Mouse (Mus musculus): ENCODE results near the gene Ube2q1.
A peak's percentile ranks its signal among the peaks of the same experiment; 100 is the strongest.
"Not testable (repeated sequence)": the region's sequence is repeated elsewhere in the genome, so short reads cannot be mapped to it uniquely, and the experiment has no call there.

Ube2q1 gene

DNA sequence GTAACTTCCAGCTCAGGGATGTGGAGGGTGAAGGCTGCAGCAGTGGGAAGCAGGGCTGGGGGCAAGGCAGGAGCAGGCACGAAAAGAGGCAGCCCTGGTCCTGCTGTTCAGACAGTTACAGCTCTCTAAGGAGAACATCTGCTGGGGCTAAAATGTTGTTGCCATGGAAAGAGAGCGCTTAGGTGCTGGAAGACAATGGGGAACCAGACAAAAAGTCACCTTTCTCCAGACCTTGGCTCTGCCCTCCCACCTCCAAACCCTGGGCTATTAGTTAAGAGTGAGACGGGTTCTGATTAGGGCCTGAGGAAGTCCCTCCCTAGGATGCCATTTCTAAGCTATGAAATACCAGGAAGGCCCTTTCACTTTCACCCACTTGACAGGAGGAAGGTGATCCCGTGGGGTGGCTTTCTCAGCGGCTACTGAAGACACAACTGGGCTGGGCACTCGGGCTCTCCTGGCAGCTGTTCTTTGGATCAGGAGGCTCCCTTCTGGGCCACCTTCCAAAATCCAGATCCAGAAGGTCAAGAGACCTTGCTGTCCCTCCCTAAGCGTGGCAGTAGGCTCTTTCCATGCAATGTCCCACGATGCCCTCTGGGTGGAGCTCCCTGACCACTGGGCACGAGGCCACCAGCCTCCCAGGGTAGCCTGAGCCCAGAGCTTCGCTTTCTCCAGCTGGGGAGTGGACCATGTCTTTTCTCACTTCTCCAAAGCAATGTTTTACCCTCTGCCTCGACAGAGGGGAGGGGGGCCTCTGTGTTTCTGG, 11.8 kb downstream of the Ube2q1 start:
- DNase-seq (ENCODE audit: inconsistent age in 2 of 2, low spot score in 1 of 2) = peak; percentile 93 to 97

GRCm38 (mm10) chr3:89786275-89786674, 12.9 kb downstream of the Ube2q1 start:
- no peak for DNase-seq (ENCODE audit: inconsistent age in 2 of 2, low spot score in 1 of 2)

DNA sequence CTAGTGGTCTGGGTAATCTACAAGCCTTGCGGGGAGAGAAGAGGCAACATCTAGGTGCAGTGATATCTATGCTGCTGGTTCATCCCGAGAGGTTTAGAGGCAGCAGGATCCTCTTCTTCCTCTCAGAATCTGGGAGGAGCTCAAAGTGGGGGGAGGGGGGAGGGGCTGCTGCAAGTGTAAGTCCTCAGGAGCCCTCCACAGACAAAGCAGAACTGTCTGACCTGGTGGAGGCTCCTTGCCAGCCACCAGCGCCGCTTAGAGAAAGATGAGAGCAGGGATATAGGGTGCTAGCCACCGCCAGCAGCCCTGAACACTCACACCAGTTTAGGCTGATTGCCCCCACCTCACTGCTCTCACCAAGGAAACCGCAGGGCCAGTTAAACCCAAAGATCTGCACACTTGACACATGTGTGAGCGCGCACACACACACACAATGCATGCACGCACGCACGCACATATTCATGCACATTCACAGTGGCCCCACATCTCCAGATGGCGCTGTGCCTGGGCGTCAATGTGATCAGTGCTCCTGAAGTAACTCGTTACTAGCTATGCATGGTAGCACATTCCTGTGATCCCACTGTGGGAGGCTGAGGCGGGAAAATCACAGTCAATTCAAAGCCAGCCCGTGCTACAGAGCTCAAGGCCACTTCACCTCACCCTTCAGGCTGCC, 15.4 kb downstream of the Ube2q1 start:
- no peak for DNase-seq (ENCODE audit: inconsistent age in 2 of 2, low spot score in 1 of 2)

- no peak for DNase-seq (ENCODE audit: inconsistent age in 2 of 2, low spot score in 1 of 2)
These were observed 21.2 kb downstream of the Ube2q1 start for GRCm38 (mm10) chr3:89794616-89795015.

- no peak for DNase-seq (ENCODE audit: inconsistent age in 2 of 2, low spot score in 1 of 2)
These were observed 22.3 kb downstream of the Ube2q1 start for GRCm38 (mm10) chr3:89795746-89796145.

DNA sequence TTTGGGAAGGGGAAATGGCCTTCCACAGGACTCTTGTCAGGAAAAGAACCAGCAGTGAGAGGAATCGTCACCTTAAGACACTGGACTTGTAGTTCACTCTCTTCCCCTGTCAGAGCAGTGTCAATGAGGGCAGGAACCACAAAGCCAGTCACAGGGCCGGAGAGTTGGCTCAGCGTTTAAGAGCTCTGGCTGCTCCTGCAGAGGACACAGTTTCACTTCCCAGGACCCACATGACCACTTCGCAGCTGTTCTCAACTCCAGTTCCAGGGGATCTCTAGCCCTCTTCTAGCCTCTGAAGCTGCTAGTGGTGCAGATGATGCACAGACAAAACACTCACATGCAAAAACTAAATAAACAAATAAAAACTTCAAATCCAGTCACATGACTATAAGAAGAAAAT, 22.9 kb downstream of the Ube2q1 start:
- no peak for DNase-seq (ENCODE audit: inconsistent age in 2 of 2, low spot score in 1 of 2)

DNA sequence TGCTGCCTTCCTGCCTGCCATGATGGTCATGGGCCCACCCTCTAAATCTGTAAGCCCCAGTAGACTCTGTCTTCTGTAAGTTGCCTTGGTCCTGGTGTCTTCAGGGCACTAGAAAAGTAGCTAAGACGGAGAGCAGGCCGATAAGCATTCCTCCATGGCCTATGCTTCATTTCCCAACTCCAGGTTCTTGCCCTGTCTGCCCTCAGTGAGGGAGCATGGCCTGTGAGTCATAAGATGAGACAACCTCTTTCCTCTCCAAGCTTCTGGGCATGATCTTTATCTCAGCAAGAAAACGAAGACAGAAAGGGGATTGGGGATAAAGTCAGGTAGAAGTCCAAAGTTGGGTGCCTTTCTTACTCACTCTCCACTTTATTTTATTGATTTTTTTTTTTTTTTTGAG, 25.1 kb downstream of the Ube2q1 start:
- peak in 1 of 2 experiments; percentile 57 for DNase-seq (ENCODE audit: inconsistent age in 2 of 2, low spot score in 1 of 2)

- DNase-seq (ENCODE audit: inconsistent age in 2 of 2, low spot score in 1 of 2) = no peak
These were observed 26.1 kb downstream of the Ube2q1 start for GRCm38 (mm10) chr3:89799476-89799875.

DNA sequence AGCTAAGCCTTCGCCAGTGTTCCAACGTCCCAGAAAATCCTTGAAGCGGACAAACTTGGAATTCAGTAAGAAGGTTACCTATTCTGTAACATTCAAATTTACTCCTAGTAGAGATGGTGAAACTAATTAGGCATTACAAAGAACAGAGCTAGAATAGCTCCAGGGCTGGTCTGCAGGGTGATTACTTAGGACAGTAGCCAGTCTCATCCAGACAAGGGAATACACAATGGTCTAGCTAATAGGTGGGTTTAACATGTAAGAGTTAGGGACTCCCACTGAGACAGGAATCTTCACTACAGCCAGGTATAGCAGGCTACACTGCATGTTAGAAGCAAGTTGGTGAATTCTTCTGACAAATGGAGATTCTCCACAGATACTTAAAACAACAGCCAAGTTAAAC, 26.7 kb downstream of the Ube2q1 start:
- not testable (repeated sequence) for DNase-seq (ENCODE audit: inconsistent age in 2 of 2, low spot score in 1 of 2)

DNA sequence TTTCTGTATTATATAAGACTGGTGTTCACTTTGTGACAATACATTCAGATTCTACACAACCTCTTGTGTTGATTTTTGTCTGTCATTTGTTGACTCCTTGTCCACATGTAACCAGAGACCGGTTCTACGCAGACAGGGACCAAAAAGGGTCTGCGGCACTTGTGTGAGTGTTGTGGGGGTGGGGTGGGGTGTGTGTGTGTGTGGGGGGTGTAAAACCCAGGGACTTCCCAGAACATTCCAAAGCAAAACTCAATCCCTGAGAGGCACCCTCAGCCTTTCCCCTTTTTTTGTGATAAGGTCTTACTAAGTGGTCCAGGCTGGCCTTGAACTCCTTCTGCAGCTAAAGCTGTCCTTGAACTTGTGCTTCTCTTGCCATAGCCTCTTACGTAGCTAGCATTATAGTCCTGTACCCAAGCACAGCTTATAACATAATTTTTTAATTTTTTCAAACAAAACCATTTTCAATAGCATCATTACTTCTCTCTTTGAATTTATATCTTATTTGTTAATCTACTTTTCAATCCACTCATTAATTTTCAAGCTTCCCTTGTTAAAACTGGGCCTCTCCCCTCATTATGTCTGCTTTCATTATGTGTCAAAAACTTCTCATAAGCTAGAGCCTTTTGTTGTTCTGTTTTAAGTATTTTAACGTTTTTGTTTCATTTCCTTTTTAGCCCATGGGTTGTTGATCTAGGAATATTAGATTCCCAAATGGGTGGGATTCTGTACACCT, 27.5 kb downstream of the Ube2q1 start:
- DNase-seq (ENCODE audit: inconsistent age in 2 of 2, low spot score in 1 of 2) = no peak

- peak in 1 of 2 experiments; percentile 47 for DNase-seq (ENCODE audit: inconsistent age in 2 of 2, low spot score in 1 of 2)
These were observed 28.1 kb downstream of the Ube2q1 start for GRCm38 (mm10) chr3:89801507-89801847.

- DNase-seq (ENCODE audit: inconsistent age in 2 of 2, low spot score in 1 of 2) = no peak
These were observed 29.5 kb downstream of the Ube2q1 start for GRCm38 (mm10) chr3:89802876-89803275.

- no peak for DNase-seq (ENCODE audit: inconsistent age in 2 of 2, low spot score in 1 of 2)
These were observed 31.8 kb downstream of the Ube2q1 start for GRCm38 (mm10) chr3:89805179-89805578.

GRCm38 (mm10) chr3:89806751-89807150, 33.3 kb downstream of the Ube2q1 start:
- no peak for DNase-seq (ENCODE audit: inconsistent age in 2 of 2, low spot score in 1 of 2)

DNA sequence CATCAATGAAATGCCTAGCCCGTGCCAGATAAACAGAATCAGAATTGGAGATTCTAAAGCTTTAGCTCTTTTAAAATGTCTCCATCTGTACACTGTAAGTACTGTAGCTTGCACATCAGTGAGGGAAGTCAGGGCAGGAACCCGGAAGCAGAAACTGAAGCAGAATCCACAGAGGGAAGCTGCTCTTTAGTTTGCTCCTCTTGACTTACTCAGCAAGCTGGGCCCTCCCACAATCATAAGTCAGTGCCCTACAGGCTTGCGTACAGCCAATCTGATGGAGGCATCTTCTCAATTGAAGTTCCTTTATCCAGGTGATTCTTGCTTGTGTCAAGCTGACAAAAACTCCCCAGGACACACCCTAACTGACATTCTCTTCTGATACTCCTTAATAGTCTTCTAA, 33.8 kb downstream of the Ube2q1 start:
- no peak for DNase-seq (ENCODE audit: inconsistent age in 2 of 2, low spot score in 1 of 2)

GRCm38 (mm10) chr3:89807881-89808280, 34.5 kb downstream of the Ube2q1 start:
- DNase-seq (ENCODE audit: inconsistent age in 2 of 2, low spot score in 1 of 2) = no peak

DNA sequence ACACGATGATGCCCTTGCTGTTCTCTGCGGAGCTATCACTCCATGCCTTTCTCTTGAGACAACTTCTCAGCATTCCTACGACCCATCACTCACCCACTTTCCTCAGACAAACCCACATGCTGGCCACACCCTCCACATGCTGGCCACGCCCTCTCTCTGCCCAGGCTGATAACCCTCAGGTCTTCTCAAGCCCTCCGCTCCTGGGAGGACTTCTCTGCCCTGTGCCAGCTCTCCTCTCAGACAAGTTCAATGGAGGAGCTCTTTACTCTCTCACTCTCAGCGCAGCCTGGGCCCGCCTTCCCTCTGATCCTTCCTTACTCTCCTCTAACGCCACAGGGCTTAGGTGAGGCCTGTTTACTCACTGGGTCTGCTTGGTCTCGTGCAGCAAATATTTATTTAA, 35.2 kb downstream of the Ube2q1 start:
- no peak for DNase-seq (ENCODE audit: inconsistent age in 2 of 2, low spot score in 1 of 2)

- no peak for DNase-seq (ENCODE audit: inconsistent age in 2 of 2, low spot score in 1 of 2)
These were observed 37.4 kb downstream of the Ube2q1 start for GRCm38 (mm10) chr3:89810841-89811240.

DNA sequence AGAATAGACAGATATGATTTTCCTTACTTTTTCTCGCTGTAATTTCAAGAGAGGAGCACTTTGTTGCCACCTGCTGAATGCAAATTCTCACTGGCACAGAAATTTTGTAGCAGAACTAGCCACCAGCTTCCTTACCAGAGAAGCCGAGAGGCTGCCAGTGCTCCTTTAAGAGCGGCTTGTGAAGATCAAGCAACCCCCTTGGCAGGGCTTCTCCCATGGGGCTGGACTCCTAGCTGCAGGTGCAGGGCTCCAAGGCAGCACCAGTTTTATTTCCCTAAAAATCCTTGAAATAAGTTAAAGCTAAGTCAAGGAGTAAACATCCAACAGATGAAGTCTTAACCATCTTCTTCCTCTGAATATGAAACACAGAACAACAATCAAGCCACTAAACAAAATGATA, 38.8 kb downstream of the Ube2q1 start:
- DNase-seq (ENCODE audit: inconsistent age in 2 of 2, low spot score in 1 of 2) = no peak

- no peak for DNase-seq (ENCODE audit: inconsistent age in 2 of 2, low spot score in 1 of 2)
These were observed 40.6 kb downstream of the Ube2q1 start for GRCm38 (mm10) chr3:89814051-89814450.

GRCm38 (mm10) chr3:89817056-89817455, 43.6 kb downstream of the Ube2q1 start:
- DNase-seq (ENCODE audit: inconsistent age in 2 of 2, low spot score in 1 of 2) = peak; percentile 42 to 75

- DNase-seq (ENCODE audit: inconsistent age in 2 of 2, low spot score in 1 of 2) = no peak
These were observed 45.2 kb downstream of the Ube2q1 start for GRCm38 (mm10) chr3:89818605-89819004.
